Mouse (Mus musculus): ENCODE data around the gene Calhm5.

The Calhm5 gene

GRCm38 (mm10) chr10:34070999-34071492 lies 25.3 kb downstream of the Calhm5 start:
- no peak for DNase-seq

GRCm38 (mm10) chr10:34069606-34070005 lies 26.7 kb downstream of the Calhm5 start:
- DNase-seq = no peak

- DNase-seq = no peak
These were observed 29.7 kb downstream of the Calhm5 start for GRCm38 (mm10) chr10:34066591-34066990.

- no peak for DNase-seq
These were observed 42.3 kb downstream of the Calhm5 start for GRCm38 (mm10) chr10:34053987-34054386.

GRCm38 (mm10) chr10:34044210-34044609 lies 52.1 kb downstream of the Calhm5 start, which contains the start of gene Calhm4:
TSS of gene Calhm4 (minus strand) at chr10:34044310.
- no peak for DNase-seq

All from lung, postnatal 36 days (tissue).